Comparison of ENCODE assay signal across 15 mouse cellular contexts in the genomic region with DNA sequence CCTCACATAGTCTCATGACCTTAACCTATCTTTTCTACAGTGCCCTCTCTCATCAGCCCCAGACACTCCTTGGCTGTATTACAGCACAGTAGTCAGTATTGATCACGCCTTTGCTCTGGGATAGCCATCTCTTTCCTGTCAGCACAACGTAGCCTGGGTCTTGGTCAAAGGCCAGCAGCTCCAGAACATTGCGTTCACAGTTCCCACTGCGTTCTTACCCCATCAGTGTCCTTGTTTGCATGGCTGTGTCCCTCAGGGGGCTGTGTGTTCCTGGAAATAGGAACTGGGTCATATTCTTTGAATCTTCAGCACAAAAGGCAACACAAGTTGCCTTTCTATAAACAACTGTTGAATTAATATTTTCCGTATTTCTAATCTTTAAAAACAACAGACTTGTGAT.
A peak's percentile ranks its signal among the peaks of the same experiment; 100 is the strongest.
DNase-seq lines count a peak whose midpoint lies in the region; ATAC-seq and TF ChIP-seq lines count a peak whose summit lies in the region.
"Had no signal": no experiment of that assay in that cellular context is flagged by ENCODE, and none has a peak within 500 bp of the region (broad histone marks: within the 10 kb centered on the region; RNA-seq: fewer than 3 reads in every experiment).

No protein-coding gene starts in this region.

- peak; percentile 97 for ATAC-seq in liver, postnatal 0 days
- no peak for ATAC-seq in liver, embryonic 11.5 days (replicated peaks; ENCODE audit: low FRiP score)
- ATAC-seq: intestine, embryonic 16.5 days had no signal

- peak overlapping the region; percentile 51; the same call in 1 of the 2 replicates for H3K27ac ChIP-seq in liver, postnatal 0 days (ENCODE audit: low read depth)
- H3K27ac ChIP-seq in liver, embryonic 11.5 days (ENCODE audit: low read depth, low read length), result no peak overlapping the region
- H3K27ac ChIP-seq: hindbrain, embryonic 10.5 days; limb, embryonic 15.5 days had no signal

- TF ChIP-seq EP300 in liver, postnatal 0 days (IDR thresholded peaks at IDR 0.05; ENCODE audit: low read depth), result peak; percentile 84

- H3K9me3 ChIP-seq in liver, postnatal 0 days (ENCODE audit: low read length), result no peaks in the 10 kb centered on the region
- no peaks in the 10 kb centered on the region for H3K9me3 ChIP-seq in liver, embryonic 11.5 days (ENCODE audit: control insufficient read depth, low read length)
- H3K9me3 ChIP-seq: G1E; hindbrain, embryonic 10.5 days; limb, embryonic 15.5 days had no signal

- H3K4me3 ChIP-seq in liver, postnatal 0 days (ENCODE audit: low read depth, low read length), result no peak overlapping the region
- H3K4me3 ChIP-seq in liver, embryonic 11.5 days (ENCODE audit: low read depth, low read length), result no peak overlapping the region
- H3K4me3 ChIP-seq: hindbrain, embryonic 10.5 days; limb, embryonic 15.5 days had no signal

- TF ChIP-seq CTCF in liver, postnatal 0 days (IDR thresholded peaks at IDR 0.05; ENCODE audit: low read depth), result no peak

- no peaks in the 10 kb centered on the region for H3K36me3 ChIP-seq in liver, postnatal 0 days (replicated peaks; ENCODE audit: insufficient read depth, low read length)
- H3K36me3 ChIP-seq in liver, embryonic 11.5 days (ENCODE audit: control insufficient read depth, insufficient read depth, low read length), result no peaks in the 10 kb centered on the region
- H3K36me3 ChIP-seq: G1E; hindbrain, embryonic 10.5 days; limb, embryonic 15.5 days had no signal

- no peak overlapping the region for H3K9ac ChIP-seq in liver, postnatal 0 days (replicated peaks)
- H3K9ac ChIP-seq in liver, embryonic 11.5 days (ENCODE audit: low read depth, low read length), result no peak overlapping the region
- H3K9ac ChIP-seq: limb, embryonic 15.5 days had no signal

- no peak overlapping the region for H3K4me2 ChIP-seq in liver, postnatal 0 days (ENCODE audit: low read depth, low read length)
- H3K4me2 ChIP-seq in liver, embryonic 11.5 days, result no peak overlapping the region
- H3K4me2 ChIP-seq: limb, embryonic 15.5 days had no signal

- H3K4me1 ChIP-seq in liver, postnatal 0 days (ENCODE audit: insufficient read depth), result no peaks in the 10 kb centered on the region
- H3K4me1 ChIP-seq in liver, embryonic 11.5 days (replicated peaks; ENCODE audit: control insufficient read depth, insufficient read depth, low read length), result no peaks in the 10 kb centered on the region
- H3K4me1 ChIP-seq: hindbrain, embryonic 10.5 days; limb, embryonic 15.5 days had no signal

- no peaks in the 10 kb centered on the region for H3K27me3 ChIP-seq in liver, postnatal 0 days (ENCODE audit: insufficient read depth, low read length)
- no peaks in the 10 kb centered on the region for H3K27me3 ChIP-seq in liver, embryonic 11.5 days (replicated peaks; ENCODE audit: control insufficient read depth, insufficient read depth, low read length)
- H3K27me3 ChIP-seq: limb, embryonic 15.5 days had no signal

- 65% methylated on average over 5 of the region's 5 CpGs for WGBS in liver, postnatal 0 days (ENCODE audit: insufficient replicate concordance)
- WGBS in liver, embryonic 11.5 days, result 73% methylated on average over 5 of the region's 5 CpGs

- peak; percentile 68 for DNase-seq in gastrocnemius, adult 18-20 months (ENCODE audit: low spot score)
- no peak for DNase-seq in gastrocnemius, postnatal 4 days (ENCODE audit: low spot score in 2 of 2)
- peak; percentile 61 for DNase-seq in liver, postnatal 0 days
- no peak for DNase-seq in liver, embryonic 11.5 days (ENCODE audit: low spot score)
- DNase-seq in gastrocnemius, postnatal 25 days, result peak; percentile 70
- peak; percentile 45 for DNase-seq in testis, postnatal 10 days (ENCODE audit: low spot score)
- no peak for DNase-seq in retina, embryonic 14.5 days (ENCODE audit: low spot score)
- no peak for DNase-seq in spleen, adult 12 weeks (ENCODE audit: low spot score)
- DNase-seq: cerebellum, adult 11 months; layer of hippocampus, postnatal 36 days; thymus, adult 2 months had no signal

Comparison
In these comparisons a context has a peak if more than half of its experiments do, and no peak if none do; other contexts are left out.
1. DNase-seq: peak in gastrocnemius, adult 18-20 months (single experiment), liver, postnatal 0 days (single experiment), gastrocnemius, postnatal 25 days (single experiment) and testis, postnatal 10 days (single experiment); none in gastrocnemius, postnatal 4 days (0 of 2), liver, embryonic 11.5 days (single experiment), retina, embryonic 14.5 days (single experiment) and spleen, adult 12 weeks (single experiment).